Mouse (Mus musculus) right cerebral cortex, adult 18-20 months (tissue): ENCODE measurements around the gene Cyp2e1.

Source experiments
- DNase-seq: peaks from one replicate; pipeline ENCODE4 v3.0.0; 2022; ENCODE audit warnings: mixed read lengths

Cyp2e1 gene

DNA sequence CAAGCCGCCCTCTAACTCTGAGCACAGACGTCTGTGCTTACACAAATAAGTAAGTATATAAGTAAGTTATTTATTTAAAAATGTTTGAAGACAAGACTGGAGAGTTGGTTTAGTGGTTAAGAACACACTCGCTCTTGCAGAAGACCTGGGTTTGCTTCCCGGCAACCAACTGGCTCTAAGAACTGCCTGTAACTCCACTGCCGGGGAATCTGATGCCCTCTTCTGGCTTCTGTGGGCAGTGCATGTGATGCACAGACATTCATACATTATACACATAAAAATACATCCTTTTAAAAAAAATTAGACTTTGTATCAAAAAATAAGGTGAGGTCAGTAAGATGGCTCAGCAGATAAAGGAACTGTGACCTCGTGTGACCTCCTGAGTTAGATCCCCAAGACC, 47.0 kb downstream of the Cyp2e1 start:
- no peak for DNase-seq

- no peak for DNase-seq
Observed at GRCm38 (mm10) chr7:140811714-140812113, 48.2 kb downstream of the Cyp2e1 start.

- no peak for DNase-seq
Observed at GRCm38 (mm10) chr7:140812850-140813249, 49.3 kb downstream of the Cyp2e1 start.

DNA sequence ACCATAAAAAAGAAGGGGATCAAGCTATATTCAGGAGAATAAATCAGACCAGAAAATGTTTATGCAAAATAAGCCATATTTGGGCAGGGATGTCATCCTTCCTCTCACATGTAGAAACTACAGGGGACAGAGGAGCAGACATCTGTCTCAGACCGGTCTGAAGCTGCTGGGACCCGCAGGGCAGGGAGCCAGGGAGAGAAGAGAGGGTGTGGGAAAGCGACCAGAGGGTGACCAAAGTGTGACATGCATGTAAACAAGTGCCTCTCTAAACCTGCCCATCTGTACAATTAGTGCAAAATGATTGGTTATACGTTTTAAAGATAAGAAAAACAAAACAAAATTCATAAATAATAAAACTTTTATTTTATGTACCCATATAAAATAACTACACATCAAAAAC, 56.6 kb downstream of the Cyp2e1 start:
- no peak for DNase-seq

DNA sequence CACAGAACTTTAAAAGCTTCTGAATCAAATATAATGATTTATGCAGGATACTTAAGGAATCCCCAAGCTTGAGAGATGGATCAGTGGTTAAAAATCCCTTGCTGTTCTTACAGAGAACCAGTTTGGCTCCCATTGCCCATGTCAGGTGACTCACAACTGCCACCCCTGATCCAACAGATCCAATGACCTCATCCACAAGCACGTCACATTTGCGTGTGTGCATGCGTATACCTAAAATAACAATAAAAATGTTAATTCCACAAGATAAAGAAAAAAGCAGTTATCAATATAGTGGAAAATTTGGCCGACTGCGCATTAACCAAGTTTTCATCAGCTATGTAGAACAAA, 57.7 kb downstream of the Cyp2e1 start:
- no peak for DNase-seq

DNA sequence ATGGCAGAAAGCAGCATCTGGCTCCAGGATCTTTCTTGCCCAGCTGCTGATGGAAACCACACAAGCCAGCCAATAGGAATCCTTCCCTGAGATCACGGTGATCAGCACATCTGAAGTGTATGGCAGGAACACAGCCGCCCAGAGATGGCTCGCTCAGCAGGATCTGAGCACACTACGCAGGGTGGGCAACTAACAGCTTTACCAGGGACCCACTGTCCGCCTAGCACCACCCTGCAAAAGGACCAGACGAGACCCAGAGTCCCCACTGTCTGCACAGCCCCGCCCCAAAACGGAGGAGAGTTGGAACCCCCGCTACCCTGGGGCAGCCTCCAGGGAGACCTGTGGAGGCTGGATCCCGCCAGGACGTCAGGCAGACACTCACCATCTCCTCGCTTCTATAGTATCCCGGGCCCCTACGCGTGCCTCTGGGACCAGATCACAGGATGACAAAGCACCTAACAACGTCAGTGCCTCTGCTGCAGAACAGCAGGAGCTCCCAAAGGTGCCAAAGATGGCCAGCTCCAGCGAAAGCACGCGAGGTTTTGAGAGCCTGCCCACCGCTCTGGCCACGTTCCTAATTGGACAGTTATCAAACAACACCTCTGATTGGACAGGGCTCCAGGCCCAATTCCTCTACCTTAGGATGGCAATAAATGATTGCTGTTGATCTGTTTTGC, 58.3 kb downstream of the Cyp2e1 start, which contains the start of gene Zfp941:
Gene Zfp941 (minus strand): TSS at position 526 of the 677 bp plus-strand sequence.
- peak; percentile 79 for DNase-seq

DNA sequence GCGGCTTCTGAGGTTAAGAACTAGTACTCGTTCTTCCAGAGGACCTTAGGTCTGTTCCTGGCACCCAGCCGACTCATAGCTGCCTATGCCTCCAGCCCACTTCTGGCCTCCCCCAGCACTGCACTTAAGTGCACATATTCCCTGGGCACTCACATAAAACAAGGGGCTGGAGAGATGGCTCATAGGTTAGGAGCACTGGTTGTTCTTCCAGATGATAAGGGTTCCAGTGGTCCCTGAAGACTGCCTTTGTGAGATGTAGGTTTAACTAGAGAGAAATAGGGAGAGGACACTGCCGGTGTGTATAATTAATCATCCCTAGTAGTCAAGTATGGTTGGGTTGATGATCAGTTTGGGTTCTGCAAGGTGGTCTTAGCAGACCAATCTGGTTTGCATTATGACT, 59.2 kb downstream of the Cyp2e1 start:
- DNase-seq, result no peak
